Mouse (Mus musculus) cerebellum, adult (tissue): ENCODE data around the gene Kdr.
"Not testable (repeated sequence)": the region's sequence is repeated elsewhere in the genome, so short reads cannot be mapped to it uniquely, and the experiment has no call there.

Experiments used
- ATAC-seq: cut with Nextera tagmentation; 2 replicates; pipeline ENCODE4 v1.9.2; 2017; ENCODE audit warnings: mild to moderate bottlenecking, moderate library complexity, mixed read lengths; ENCODE audit not compliant: insufficient number of reproducible peaks, low FRiP score, low TSS enrichment

The Kdr gene

DNA sequence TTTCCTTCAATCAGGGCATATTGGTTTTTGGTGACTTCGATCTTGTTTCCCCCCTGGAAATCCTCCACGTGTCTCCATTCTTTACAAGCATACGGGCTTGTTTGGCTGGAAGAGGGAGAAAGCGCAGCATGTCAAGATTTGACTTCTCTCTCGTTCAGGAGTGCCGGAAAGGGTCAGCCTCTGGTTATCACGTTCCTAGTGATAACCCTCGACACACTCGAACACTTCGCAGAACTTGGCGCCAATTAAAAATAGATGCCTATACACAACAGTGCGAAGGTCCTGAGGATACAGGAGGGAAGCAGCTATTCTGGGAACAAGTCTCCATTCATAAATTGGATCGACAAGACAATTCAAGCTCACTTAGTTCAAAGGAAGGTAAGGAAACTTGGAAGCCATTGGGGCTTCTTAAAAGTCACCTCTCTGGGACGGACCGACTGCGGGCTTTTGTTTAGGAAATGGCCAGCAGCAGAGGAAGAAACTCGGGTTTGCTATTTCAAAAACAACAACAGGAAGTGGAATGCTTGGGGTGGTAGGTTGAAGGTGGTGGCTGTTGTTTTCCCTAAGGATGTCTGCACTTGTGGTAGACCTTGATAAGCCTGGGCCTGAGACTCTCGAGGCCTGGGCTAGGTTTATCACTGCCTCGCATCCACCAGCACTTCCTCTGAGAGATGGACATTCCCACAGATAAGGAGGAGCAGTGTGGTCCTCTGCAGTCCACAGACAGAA is 16.4 kb downstream of the Kdr start:
- no peak for ATAC-seq

DNA sequence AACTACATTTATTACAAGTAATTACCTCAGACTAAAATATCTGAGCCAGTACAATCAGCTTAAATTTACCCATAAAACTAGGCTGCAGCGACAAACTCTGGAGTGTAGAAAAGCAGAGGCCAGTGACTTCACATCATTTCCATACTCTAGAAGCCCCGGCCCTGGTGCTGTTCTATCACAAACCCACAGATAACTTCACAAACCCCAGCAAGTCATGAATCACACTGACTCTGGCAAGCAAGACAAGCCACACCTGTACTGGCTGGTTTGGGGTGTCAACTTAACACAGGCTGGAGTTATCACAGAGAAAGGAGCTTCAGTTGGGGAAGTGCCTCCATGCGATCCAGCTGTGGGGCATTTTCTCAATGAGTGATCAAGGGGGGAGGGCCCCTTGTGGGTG is 18.4 kb downstream of the Kdr start:
- ATAC-seq = no peak

DNA sequence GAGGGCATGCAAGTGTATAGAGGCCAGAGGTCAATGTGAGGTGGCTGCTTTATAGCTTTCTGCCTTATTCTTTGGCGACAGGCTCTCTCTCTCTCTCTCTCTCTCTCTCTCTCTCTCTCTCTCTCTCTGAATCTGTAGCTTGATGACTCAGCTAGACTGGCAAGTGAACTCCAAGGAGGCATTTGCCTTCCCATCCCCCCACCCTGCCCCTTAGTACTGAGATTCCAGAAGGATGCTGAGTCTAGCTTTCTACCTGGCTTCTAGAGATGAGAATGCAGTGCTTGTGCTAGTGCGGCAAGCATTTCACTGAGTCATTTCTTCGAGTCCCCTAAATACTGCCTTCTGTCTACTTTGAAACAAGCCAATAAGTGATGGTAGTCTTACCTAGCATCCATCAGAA is 21.7 kb downstream of the Kdr start:
- no peak for ATAC-seq

DNA sequence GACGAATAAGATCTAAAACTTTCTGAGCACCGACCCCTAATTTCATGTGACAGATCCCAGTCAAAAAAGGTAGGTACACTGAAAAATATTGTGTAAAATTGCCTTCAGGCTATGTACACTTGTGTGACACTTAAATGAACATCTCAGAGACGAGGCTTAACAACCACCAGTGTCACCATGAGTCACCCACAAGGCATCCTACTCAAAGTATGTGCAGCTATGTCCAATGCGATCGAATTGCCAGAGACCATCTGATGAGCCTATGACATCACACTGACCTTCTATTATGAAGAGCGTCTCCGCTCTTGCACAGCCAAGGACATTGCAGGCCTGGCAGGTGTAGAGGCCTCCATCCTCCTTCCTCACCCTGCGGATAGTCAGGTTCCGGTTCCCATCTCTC is 22.4 kb downstream of the Kdr start:
- ATAC-seq = no peak

DNA sequence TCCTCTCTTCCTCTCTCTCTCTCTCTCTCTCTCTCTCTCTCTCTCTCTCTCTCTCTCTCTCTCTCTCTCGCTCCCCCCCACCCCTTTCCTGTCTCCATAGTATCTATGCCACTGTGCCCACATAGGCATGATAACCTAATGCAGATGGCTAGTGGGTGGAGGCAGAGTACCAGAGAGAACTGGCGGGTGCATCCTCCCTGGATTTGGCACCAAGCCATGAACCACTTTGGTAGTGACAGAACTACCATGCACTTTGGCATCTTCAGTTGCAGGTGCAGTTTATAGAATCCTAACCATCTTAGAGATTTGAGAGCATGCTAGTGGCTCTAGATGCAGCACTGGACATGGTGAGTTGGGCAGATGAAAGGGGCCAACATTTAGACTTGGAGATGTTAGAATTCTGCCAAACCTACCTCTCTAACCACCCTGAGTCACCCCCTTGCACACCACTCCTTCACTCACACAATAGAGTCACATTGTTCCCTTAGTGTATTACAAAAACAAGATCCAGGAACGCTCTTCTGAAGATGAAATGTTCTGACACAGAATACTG is 23.4 kb downstream of the Kdr start:
- no peak for ATAC-seq

DNA sequence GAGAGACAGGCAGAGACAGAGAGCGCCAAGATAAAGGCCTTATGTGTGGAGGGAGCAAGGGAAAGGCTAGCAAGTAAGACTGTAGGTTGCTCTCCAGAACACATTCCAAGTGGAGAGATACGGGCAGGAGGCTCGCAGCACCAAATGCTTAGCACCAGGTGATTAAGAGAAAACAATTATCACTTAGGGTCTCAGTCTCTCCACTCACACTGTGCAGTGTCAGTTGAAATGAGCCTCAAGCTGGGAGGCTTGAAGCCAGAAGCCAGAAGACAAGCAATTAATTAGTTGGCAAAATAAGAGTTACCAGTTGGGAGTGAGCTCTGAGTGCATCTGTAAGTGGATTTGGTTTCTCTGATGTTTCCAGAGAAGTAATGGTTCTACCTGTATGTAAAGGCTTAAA is 24.0 kb downstream of the Kdr start:
- no peak for ATAC-seq

DNA sequence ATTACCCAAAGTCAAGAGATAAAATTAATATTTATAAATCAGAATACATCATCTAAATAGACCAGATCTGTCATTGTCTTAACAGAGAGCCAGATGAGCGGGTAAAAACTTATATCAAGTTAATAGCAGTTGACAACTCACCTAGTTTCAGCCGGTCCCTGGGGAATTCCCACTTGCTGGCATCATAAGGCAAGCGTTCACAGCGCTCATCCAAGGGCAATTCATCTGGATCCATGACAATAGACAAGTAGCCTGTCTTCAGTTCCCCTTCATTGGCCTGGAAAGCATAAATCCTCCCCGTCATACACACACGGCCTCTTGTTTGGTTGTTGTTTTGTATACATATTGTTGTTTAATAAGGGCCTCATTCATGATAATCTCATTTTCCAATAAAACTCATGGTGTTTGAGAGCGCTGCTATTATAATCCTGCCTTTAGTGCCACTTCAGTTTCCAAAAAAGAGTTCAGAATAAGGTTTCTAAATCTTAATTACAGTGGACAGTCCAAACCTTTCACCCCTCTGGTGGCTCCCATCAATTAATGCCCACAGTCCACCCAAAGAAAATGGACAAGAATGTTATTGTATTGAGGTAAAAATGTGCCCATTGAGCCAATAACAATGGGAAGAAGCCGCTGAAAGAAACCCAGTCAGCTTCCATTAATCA is 26.0 kb downstream of the Kdr start:
- ATAC-seq = no peak

DNA sequence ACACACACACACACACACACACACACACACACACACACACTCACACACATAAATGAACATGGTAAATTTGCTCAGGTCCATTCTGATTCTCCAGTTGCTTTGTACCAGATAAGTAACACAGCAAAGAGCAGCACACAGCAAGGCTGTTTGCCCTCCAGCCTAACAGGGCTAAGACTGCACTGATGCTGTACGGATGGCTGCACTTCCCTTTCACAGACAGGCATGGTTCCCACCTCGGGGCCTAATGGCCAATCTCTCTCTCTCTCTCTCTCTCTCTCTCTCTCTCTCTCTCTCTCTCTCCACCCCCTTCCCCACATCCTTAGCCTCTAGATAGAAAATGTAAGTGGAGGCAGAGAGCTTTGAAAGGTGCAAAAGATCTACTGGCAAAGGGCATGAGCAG is 27.4 kb downstream of the Kdr start:
- no peak for ATAC-seq

DNA sequence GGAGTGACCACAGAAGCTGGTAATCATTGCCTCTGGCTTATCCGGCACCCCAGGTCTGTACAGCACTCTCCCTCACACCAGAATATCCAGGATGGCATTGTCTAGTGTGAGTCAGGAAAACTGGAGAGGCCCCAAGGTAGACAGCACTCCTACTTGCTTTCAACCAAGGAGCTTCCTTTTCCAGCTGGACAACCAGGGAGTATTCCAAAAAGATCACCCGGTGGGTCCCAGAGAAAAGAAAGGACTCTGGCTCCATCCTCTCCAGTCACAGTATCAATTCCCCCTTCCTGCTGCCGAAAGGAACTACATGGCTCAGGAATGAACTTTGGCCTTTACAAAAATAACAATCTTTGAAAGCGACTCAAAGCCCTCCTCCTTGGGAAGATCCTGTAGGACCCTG is 32.9 kb downstream of the Kdr start:
- ATAC-seq = no peak

DNA sequence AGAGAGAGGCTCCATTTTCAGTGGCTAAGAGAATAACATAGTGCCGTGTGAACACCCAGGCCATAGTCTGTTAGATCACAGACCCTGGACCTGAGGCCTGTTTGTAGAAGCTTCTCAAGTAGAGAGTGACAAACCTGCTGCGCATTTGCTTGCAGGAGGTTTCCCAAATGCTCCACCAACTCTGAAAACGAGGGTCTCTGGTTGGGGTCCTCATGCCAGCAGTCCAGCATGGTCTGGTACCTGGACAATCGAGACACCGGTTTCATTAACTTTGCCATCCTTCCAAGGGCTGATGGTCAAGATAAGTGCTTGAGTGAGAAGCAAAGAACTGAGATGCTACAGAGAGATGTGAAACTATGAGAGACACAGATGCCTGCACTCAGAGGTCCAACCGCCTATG is 35.0 kb downstream of the Kdr start:
- ATAC-seq = no peak

DNA sequence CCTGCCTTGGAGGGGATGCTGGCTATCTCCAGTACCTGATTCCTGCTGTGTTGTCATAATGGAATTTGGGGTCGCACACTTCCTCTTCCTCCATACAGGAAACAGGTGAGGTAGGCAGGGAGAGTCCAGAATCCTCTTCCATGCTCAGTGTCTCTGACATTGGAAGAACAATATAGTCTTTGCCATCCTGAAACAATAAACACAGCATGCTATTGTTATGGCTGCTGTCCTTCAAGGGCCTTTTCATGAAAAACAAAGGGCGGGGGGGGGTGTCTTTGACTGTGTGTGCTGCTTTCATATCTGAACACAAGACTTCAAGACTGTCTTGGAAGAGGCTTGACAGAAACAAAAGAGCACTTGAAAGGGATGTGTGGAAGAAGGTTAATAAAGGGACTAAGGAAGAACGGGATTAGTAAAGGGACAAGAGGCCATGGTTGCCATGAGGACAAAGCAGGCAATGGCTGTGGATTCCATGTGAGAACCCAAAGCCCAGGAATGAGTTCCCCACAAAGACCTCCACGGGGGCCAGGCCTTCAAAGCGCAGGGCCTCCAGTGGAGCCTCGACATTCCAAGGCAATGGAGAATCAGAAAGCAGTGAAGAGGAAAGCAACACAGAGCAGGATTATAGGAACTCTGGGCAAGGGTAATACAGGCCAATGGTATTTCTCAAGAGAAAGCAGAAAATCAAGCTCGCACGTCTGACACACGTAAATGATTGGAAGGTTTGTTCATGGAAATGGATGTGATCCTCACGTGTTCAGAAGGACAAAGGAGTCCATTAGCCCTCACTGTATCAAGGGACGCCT is 36.3 kb downstream of the Kdr start:
- no peak for ATAC-seq

DNA sequence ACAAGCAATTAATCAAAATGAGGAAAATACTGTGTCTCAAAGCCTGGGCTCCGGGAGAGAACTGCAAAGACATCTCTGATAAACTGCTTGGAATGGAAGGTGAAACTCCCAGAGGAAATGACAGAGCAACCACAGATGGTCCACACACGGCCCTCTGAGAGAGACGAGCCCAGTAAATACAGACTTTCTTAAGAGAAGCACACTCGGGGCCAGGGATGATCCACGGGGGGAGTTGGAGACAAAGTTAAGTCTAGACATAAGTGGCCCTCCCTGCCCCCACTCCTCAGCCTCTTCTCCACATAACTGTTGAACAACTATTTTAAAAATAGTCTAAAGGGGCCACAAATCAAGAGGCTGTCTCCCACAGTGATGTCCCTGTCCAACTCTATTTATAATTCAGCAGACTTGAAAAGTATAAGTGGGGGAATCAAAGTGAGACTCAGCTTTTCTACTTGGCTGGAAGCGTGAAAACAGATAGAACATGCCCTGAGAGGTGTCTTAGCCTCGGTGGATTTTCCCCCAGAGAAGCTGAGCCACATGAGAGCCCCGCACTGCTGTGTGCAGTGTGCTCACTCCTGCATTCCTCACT is 39.0 kb downstream of the Kdr start:
- no peak for ATAC-seq

DNA sequence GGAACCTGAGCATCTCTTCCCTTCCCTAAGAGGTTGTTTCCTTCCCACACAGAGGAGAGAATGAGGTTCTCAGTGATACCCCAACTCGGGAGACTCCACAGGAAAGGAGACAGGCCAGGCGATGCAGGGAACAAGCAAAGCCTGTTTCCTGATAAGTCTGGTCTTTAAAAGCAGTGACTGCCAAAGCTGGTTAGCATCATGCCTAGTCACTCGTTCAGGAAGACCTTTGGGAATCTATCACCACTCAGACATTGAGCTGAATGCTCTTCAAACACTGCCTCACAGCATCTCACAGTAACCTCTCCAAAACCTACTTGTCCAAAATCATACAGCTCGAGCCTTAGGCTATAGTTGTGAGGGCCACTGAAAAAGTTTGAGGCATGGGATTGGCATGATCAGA is 40.2 kb downstream of the Kdr start:
- ATAC-seq = no peak

DNA sequence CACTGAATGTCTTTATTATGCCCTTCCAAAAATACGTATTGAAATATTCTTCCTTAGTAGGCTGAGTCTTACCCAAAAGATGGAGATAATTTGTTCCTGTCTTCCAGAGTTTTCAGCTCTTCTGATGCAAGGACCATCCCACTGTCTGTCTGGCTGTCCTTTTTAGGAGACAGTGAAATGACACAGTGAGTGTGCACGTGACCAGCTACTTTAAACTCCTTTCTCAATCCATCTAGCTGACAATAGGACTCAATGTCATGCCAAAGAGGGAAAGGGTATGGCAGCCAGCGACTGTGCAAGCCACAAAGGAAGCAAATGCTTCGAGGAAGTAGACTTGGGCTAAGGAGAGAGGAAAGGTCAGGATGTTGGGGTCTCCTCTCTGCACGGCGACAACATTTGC is 42.0 kb downstream of the Kdr start:
- ATAC-seq = no peak

DNA sequence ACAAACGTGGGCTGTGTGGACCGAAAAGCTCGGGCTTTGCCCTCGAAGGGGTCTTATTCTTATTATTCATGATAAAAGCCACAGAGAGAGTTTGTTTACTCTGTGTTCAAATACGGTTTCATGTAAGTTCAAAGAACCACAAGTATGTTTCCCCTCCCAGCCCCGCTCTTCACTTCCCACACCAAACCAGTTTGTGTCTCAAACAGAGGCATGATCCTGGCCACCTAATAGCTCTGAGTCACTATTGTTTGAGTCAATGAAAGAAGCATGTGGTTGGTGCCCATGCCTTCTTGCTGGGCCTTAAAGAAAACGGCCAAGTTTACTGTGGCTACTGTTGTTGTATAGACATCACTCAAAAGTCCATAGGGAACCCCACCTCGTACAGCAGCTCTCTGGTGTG is 43.0 kb downstream of the Kdr start:
- no peak for ATAC-seq

DNA sequence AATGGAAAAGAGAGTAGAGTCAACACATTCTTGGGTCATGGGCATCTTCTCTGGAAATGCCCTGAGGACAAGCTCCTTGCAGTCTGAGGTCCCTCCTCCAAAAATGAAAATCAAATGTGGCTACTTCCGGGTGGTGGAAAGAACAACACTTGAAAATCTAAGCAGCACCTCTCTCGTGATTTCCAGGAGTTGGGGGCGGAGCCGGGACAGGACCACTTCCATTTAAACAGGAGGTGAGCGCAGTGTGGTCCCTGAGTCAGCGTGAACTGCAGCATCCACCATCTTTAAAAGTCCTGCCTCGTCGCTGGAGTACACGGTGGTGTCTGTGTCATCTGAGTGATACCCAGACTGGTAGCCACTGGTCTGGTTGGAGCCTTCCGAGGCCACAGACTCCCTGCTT is 44.1 kb downstream of the Kdr start:
- ATAC-seq = no peak

DNA sequence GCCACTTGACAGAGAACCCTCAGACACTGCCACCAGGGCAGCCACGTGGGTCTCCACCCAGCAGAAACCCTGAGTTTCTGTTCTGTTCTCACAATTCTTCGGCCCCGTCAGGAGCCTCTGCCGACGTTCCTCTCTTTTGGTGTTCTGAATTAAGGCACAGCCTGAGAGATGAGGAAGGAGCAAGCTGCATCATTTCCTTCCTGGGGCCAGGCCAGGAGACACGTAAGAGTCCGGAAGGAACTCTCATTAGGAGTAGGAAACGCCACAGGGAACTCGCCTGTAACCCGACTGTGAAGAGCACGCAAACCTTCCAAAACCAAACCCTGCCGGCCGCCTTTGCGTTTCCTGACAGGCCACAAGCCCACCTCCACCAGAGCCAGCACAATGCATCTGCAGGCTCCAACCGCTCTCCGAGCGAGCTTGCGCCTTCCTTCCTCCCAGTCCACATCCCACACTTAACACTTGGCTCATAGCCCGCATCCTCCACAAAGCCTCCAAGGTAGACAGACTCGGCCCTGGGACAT is 44.7 kb downstream of the Kdr start:
- ATAC-seq = no peak

DNA sequence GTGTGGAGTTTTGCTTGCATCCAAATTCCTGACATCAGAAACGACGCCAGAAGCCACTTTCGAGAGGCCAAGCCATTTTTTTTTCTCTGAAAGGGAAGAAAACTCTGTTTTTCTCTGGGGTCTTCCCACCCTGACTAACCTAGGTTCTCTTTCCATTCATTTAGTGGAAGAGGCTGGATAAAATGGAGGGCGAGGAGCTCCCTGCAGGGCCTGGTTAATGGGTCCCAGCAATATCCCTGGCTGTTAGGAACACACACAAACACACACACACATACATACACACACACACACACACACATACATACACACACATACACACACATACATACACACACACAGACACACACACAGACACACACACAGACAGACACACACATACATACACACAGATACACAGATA is 46.8 kb downstream of the Kdr start:
- ATAC-seq = not testable (repeated sequence)

DNA sequence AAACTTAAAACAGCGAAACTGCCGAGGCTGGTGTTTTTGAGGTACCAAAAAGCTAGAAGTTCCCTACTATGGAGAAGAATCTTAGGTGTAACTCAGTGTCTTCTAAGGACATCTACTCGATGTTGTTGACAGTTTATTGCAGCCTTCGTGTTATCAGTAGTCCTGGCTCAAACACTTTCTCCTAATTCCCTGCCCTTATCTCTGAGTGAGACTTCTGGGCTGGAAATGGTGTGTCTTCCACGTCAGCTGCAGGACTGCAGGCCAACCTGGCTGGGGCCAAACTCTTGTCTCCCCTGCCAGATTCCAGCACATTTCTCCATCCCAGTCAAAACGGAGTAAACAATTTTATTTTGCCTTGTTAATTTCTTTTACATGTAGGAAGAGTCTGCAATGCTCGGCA is 48.3 kb downstream of the Kdr start:
- no peak for ATAC-seq

DNA sequence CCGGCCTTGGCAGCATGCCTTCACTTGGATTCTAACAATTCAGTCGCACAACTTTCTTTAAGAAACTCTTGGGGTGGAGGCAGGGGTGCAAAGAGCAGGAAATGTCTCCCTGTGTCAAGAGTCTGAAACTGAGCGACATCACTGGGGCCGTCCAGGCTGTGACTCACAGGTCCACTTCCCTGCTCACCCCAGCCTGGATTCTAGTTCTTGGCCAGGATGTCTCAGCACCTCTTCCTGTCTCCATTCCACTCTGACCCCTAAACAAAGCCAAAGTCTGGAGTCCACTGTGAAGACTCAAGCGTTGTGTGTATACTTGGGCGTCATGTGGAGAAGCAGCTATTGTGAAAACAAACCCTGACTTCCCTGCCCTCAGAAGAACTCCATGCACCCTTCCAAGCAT is 55.6 kb downstream of the Kdr start:
- no peak for ATAC-seq
